Mouse (Mus musculus) stomach, embryonic 14.5 days (tissue): ENCODE results near the gene Ptch2. TPM values are rescaled to one million over a fixed set of nuclear protein-coding genes. Genes with fewer than 3 reads are reported as not detected.

Experiments
- ATAC-seq: fragments of 200-750 bp; cut with Nextera tagmentation; 2 replicates; pipeline ENCODE4 v1.8.0; 2017; ENCODE audit warnings: low read depth, moderate TSS enrichment; ENCODE audit not compliant: insufficient number of reproducible peaks, insufficient read depth, low FRiP score
- H3K27ac ChIP-seq: fragments of 300-500 bp; sonication (generic); 2 replicates; pipeline ENCODE4 v1.5.1; 2014; ENCODE audit warnings: mild to moderate bottlenecking, low read length, moderate library complexity, mixed read lengths
- H3K27me3 ChIP-seq: fragments of 300-500 bp; sonication (generic); 2 replicates; pipeline ENCODE4 v1.6.1; 2014; ENCODE audit warnings: low read length, control low read depth, mixed read lengths; ENCODE audit not compliant: control insufficient read depth, insufficient read depth
- H3K36me3 ChIP-seq: fragments of 300-500 bp; sonication (generic); 2 replicates; pipeline ENCODE4 v1.6.1; 2014; ENCODE audit warnings: mild to moderate bottlenecking, control low read depth, low read length, moderate library complexity, mixed read lengths; ENCODE audit not compliant: control insufficient read depth, insufficient read depth
- H3K4me1 ChIP-seq: fragments of 300-500 bp; sonication (generic); 2 replicates; pipeline ENCODE4 v1.6.1; 2014; ENCODE audit warnings: low read length, control low read depth, mixed read lengths; ENCODE audit not compliant: control insufficient read depth, insufficient read depth
- H3K4me2 ChIP-seq: fragments of 300-500 bp; sonication (generic); replicated peaks from 2 replicates; pipeline ENCODE4 v1.6.1; 2014; ENCODE audit warnings: low read depth, low read length, control low read depth
- H3K4me3 ChIP-seq: fragments of 300-500 bp; sonication (generic); 2 replicates; pipeline ENCODE4 v1.5.1; 2014; ENCODE audit warnings: low read depth, low read length, control low read depth
- H3K9ac ChIP-seq: fragments of 300-500 bp; sonication (generic); replicated peaks from 2 replicates; pipeline ENCODE4 v1.6.1; 2014; ENCODE audit warnings: low read depth, mild to moderate bottlenecking, control low read depth, low read length, moderate library complexity, mixed read lengths
- H3K9me3 ChIP-seq: fragments of 300-500 bp; sonication (generic); 2 replicates; pipeline ENCODE4 v1.6.1; 2016; ENCODE audit warnings: low read depth, low read length, control low read depth; ENCODE audit not compliant: control insufficient read depth
- WGBS: fragments of 180-500 bp; shearing (Covaris S2); extraction: QIAGEN DNeasy Blood & Tissue Kit; methylation state at CpG from one replicate; pipeline ENCODE4 v1.1.7; 2014; 5-methylcytosine and 5-hydroxymethylcytosine counted together
- polyA plus RNA-seq: library from polyadenylated mRNA; unstranded; fragments of >200 nt; fragmentation: Nextera tagmentation; extraction: Ambion mirVana; gene quantifications from 2 replicates; pipeline ENCODE4 v1.2.1, GENCODE M21; 2014

The Ptch2 gene
- polyA plus RNA-seq, 1 experiment from 2014 or later: 9.8 TPM

GRCm38 (mm10) chr4:117062700-117063390, 33.0 kb upstream of the Ptch2 start:
- H3K4me3 ChIP-seq: no peak overlapping the region
- no peak overlapping the region for H3K4me2 ChIP-seq
- no peak overlapping the region for H3K9ac ChIP-seq
- peaks cover 19% of the 10 kb centered on the region for H3K36me3 ChIP-seq
- ATAC-seq: no peak
- H3K27me3 ChIP-seq: no peaks in the 10 kb centered on the region
- no peaks in the 10 kb centered on the region for H3K9me3 ChIP-seq
- no peak overlapping the region for H3K27ac ChIP-seq
- H3K4me1 ChIP-seq: no peaks in the 10 kb centered on the region
- 62% methylated on average over 4 of the region's 4 CpGs for WGBS

- no peaks in the 10 kb centered on the region for H3K9me3 ChIP-seq
- H3K27ac ChIP-seq: no peak overlapping the region
- no peak overlapping the region for H3K9ac ChIP-seq
- WGBS: 92% methylated on average over 7 of the region's 7 CpGs
- no peaks in the 10 kb centered on the region for H3K4me1 ChIP-seq
- H3K4me2 ChIP-seq: no peak overlapping the region
- H3K27me3 ChIP-seq: no peaks in the 10 kb centered on the region
- H3K4me3 ChIP-seq: no peak overlapping the region
- peaks cover 48% of the 10 kb centered on the region for H3K36me3 ChIP-seq
- ATAC-seq: no peak
These were observed 27.8 kb upstream of the Ptch2 start for GRCm38 (mm10) chr4:117068035-117068434.

DNA sequence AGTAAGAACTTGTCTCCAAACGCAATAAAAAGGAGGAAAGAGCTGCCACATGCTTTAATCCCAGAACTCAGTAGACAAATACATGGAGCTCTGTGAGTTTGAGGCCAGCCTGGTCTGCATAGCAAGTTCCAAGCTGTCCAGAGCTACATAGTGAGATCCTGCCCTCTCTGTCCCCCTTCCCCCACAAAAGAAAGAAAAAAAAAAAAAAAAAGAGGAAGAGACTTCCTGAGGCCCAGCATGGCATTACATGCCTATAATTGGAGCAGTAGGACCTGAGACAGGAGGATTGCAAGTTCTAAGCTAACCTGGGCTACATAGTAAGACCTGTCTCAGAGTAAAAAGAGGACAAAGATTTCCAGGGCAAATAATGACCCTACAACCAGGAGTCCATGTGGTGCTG, 26.2 kb upstream of the Ptch2 start:
- Histone ChIP-seq H3K27me3 (no peaks in the 10 kb centered on the region), H3K4me3 (no peak overlapping the region), H3K27ac (no peak overlapping the region), H3K4me2 (no peak overlapping the region), H3K4me1 (no peaks in the 10 kb centered on the region), H3K36me3 (peaks cover 54% of the 10 kb centered on the region), H3K9ac (no peak overlapping the region), H3K9me3 (no peaks in the 10 kb centered on the region)
- WGBS: 89% methylated on average over 1 of the region's 1 CpGs
- no peak for ATAC-seq

DNA sequence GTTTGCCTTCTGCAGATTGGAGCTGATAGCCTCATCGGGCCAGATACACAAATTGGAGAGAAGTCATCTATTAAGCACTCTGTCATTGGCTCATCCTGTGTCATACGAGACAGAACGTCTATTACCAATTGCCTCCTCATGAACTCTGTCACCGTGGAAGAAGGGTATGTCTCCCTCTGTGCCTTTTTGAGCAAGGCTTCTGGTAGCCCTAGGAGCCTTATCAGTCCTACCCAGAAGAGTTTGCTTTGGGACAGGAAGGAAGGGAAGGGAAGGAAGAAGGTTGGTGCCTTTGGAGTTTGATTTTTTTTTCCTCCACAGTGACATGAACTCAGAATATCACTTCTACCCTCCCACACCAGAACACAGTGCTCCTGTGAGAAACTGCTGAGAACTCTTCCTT, 25.3 kb upstream of the Ptch2 start:
- 74% methylated on average over 4 of the region's 4 CpGs for WGBS
- Histone ChIP-seq H3K4me1 (no peaks in the 10 kb centered on the region), H3K9me3 (no peaks in the 10 kb centered on the region), H3K4me2 (no peak overlapping the region), H3K4me3 (no peak overlapping the region), H3K9ac (no peak overlapping the region), H3K27me3 (no peaks in the 10 kb centered on the region), H3K36me3 (peaks cover 57% of the 10 kb centered on the region), H3K27ac (no peak overlapping the region)
- ATAC-seq: no peak

DNA sequence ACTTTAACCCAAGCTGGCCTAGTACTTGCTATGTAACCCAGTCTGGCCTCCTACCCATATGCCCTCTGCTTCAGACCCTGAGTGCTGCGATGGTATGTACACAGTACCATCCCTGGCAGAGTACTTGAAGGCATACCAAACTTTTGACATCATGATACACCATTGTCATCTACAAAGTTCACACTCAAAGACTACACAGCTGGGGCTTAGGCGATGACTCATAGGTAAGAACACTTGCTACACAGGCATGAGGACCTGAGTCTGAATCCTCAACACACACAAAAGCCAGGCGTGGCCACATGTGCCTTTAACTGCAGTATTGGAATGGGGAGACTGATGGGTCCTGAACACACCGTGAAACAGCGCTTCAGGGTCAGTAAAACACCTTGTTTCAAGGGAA, 24.7 kb upstream of the Ptch2 start:
- ATAC-seq: no peak
- H3K4me1 ChIP-seq: no peaks in the 10 kb centered on the region
- no peak overlapping the region for H3K4me2 ChIP-seq
- H3K4me3 ChIP-seq: no peak overlapping the region
- no peak overlapping the region for H3K27ac ChIP-seq
- H3K27me3 ChIP-seq: no peaks in the 10 kb centered on the region
- H3K9me3 ChIP-seq: no peaks in the 10 kb centered on the region
- 87% methylated on average over 5 of the region's 5 CpGs for WGBS
- peaks cover 58% of the 10 kb centered on the region for H3K36me3 ChIP-seq
- H3K9ac ChIP-seq: no peak overlapping the region

DNA sequence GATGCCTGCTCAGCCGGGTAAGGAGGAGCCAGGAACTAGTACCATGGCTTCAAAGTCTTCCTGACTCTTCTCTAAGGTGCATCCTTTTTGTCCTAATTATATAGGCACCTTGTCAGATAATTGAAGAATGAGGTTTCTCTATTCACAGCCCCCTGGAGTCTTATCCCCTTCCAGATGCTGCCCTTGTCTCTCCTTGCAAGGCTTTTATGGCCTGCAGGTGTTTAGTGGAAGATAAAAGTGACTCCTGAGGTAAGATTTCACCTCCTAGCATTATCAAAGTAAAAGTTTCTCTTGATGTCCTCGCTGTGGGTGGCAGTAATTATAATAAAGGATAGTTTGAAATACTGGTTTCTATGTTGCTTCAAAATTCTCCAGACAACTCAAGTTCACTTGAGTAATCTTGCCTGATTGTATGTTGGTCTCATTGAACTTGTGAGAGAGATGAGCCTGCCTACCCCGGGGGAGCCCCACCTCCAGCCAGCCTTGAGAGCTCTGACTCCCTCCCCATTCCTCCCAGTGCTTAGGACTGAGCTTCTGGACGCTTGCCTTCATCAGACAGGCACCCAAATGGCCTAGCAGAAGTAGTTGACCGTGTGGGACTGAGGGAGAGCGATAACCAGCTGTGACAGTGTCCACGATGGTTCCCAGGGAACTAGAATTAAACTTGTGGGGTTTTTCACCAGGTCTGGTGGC, 7.8 kb upstream of the Ptch2 start:
- Histone ChIP-seq H3K4me3 (no peak overlapping the region), H3K4me2 (no peak overlapping the region), H3K4me1 (peaks cover 8% of the 10 kb centered on the region; the same call in 1 of the 2 replicates), H3K27me3 (no peaks in the 10 kb centered on the region), H3K9ac (no peak overlapping the region), H3K9me3 (no peaks in the 10 kb centered on the region), H3K36me3 (peaks cover 14% of the 10 kb centered on the region), H3K27ac (no peak overlapping the region)
- 85% methylated on average over 7 of the region's 7 CpGs for WGBS
- ATAC-seq: no peak

DNA sequence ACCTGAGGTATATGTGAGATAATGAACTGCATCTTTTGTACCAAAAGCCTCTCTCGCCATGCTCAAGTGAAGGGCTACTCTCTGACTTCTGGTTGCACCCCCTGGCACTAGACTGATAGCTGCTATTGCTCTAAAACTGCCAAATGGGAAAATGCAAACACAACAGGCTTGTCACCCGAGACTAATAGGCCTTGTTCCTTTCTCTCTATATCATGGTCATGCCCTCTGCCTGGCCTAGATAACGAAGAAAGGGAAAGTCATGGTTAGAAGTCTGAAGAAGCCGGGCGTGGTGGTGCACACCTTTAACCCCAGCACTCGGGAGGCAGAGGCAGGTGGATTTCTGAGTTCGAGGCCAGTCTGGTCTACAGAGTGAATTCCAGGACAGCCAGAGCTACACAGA, 5.3 kb upstream of the Ptch2 start:
- Histone ChIP-seq H3K36me3 (peaks cover 10% of the 10 kb centered on the region), H3K9me3 (no peaks in the 10 kb centered on the region), H3K27ac (no peak overlapping the region; the same call in 1 of the 2 replicates), H3K27me3 (no peaks in the 10 kb centered on the region), H3K4me2 (no peak overlapping the region), H3K4me3 (no peak overlapping the region), H3K4me1 (peaks cover 8% of the 10 kb centered on the region), H3K9ac (no peak overlapping the region)
- 63% methylated on average over 7 of the region's 7 CpGs for WGBS
- no peak for ATAC-seq

DNA sequence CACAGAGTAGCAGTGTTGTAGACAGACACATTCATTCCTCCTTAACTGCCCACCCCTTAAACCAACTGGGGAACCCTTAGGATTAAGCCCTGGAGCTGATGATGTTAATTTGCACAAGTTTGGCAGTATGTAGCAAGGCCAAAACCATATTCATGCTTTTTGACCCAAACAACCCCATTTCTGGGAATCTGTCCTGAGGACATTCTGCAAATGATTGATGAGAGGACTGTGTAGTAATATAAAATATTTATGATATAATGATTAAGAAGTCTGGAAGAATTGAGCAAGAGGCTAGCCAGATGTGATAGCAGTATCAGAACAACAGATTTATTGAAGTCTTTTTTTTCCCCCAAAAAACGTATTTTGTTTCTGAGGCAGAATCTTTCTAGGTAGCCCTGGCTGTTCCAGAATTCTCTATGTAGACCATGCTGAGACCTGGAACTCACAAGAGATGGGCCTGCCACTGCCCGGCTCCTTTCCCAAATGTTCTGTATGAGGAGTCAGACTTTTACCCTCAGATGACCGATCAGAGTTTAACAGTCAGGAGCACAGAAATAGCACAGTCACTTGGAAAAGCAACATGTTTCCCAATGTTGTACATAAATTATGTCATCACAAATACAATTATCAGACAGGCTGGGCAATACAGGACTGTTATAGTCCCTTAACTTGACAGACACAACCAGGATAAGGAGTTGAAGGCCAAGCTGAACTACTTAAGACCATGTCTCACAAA, 1.1 kb upstream of the Ptch2 start:
- H3K4me1 ChIP-seq: peaks cover 16% of the 10 kb centered on the region
- H3K9ac ChIP-seq: no peak overlapping the region
- peaks cover under 1% of the 10 kb centered on the region; the same call in 1 of the 2 replicates for H3K36me3 ChIP-seq
- WGBS: 58% methylated on average over 3 of the region's 3 CpGs
- no peaks in the 10 kb centered on the region for H3K9me3 ChIP-seq
- no peak overlapping the region for H3K4me3 ChIP-seq
- H3K27me3 ChIP-seq: no peaks in the 10 kb centered on the region
- no peak for ATAC-seq
- no peak overlapping the region for H3K4me2 ChIP-seq
- peak overlapping the region; percentile 66 for H3K27ac ChIP-seq
